ENCODE assay signal across 13 mouse cellular contexts in genomic region chr5:136040210-136040609, GRCm38 (mm10). TPM values are rescaled to one million over a fixed set of nuclear protein-coding genes. Genes with fewer than 3 reads are reported as not detected.
DNase-seq lines count a peak whose midpoint lies in the region; ATAC-seq and TF ChIP-seq lines count a peak whose summit lies in the region.
"Had no signal": no experiment of that assay in that cellular context is flagged by ENCODE, and none has a peak within 500 bp of the region (broad histone marks: within the 10 kb centered on the region; RNA-seq: fewer than 3 reads in every experiment).

No protein-coding gene starts in this region.

- 48% methylated on average over 5 of the region's 5 CpGs for WGBS in hindbrain, embryonic 10.5 days
- 38% methylated on average over 5 of the region's 5 CpGs for WGBS in hindbrain, embryonic 16.5 days
- WGBS in intestine, postnatal 0 days = 25% methylated on average over 5 of the region's 5 CpGs

- H3K4me3 ChIP-seq in hindbrain, embryonic 10.5 days = peak overlapping the region; percentile 20; the same call in 1 of the 2 replicates
- H3K4me3 ChIP-seq in hindbrain, embryonic 16.5 days (ENCODE audit: low read length) = no peak overlapping the region
- H3K4me3 ChIP-seq in intestine, postnatal 0 days (ENCODE audit: low read depth, low read length) = no peak overlapping the region
- H3K4me3 ChIP-seq: gastrocnemius, adult 2 months had no signal

- peak; percentile 19 for DNase-seq in hindbrain, embryonic 10.5 days (ENCODE audit: low spot score)
- peak; percentile 91 for DNase-seq in 416B (ENCODE audit: low read depth)
- DNase-seq in ZHBTc4 (ENCODE audit: low read depth, low spot score) = peak; percentile 79
- DNase-seq in thymus, postnatal 36 days = no peak
- DNase-seq in cerebellum, postnatal 4 days (ENCODE audit: low spot score in 2 of 2) = no peak
- no peak for DNase-seq in adrenal gland, adult 2 months
- DNase-seq: cerebellum, postnatal 36 days; gastrocnemius, adult 2 months; kidney, adult 18-20 months had no signal

- no peaks in the 10 kb centered on the region for H3K27me3 ChIP-seq in hindbrain, embryonic 10.5 days (ENCODE audit: insufficient read depth, poor library complexity, severe bottlenecking)
- no peaks in the 10 kb centered on the region; the same call in 1 of the 2 replicates for H3K27me3 ChIP-seq in hindbrain, embryonic 16.5 days (replicated peaks; ENCODE audit: control insufficient read depth, insufficient read depth, low read length)
- H3K27me3 ChIP-seq in intestine, postnatal 0 days (replicated peaks; ENCODE audit: control insufficient read depth, insufficient read depth, low read length) = no peaks in the 10 kb centered on the region

- H3K9ac ChIP-seq in hindbrain, embryonic 16.5 days (ENCODE audit: low read depth, low read length) = no peak overlapping the region
- no peak overlapping the region for H3K9ac ChIP-seq in intestine, postnatal 0 days (ENCODE audit: low read depth, low read length)

- H3K4me2 ChIP-seq in hindbrain, embryonic 16.5 days (ENCODE audit: low read length) = no peak overlapping the region
- H3K4me2 ChIP-seq in intestine, postnatal 0 days (replicated peaks; ENCODE audit: low read depth) = peak overlapping the region; percentile 45

- H3K36me3 ChIP-seq in hindbrain, embryonic 10.5 days = no peaks in the 10 kb centered on the region
- H3K36me3 ChIP-seq in hindbrain, embryonic 16.5 days (ENCODE audit: control insufficient read depth, insufficient read depth, low read length) = no peaks in the 10 kb centered on the region
- H3K36me3 ChIP-seq in intestine, postnatal 0 days (ENCODE audit: control insufficient read depth, insufficient read depth) = no peaks in the 10 kb centered on the region
- H3K36me3 ChIP-seq: G1E had no signal

- no peak for ATAC-seq in hindbrain, embryonic 16.5 days
- no peak for ATAC-seq in intestine, postnatal 0 days

- H3K27ac ChIP-seq in hindbrain, embryonic 10.5 days = no peak overlapping the region
- no peak overlapping the region for H3K27ac ChIP-seq in hindbrain, embryonic 16.5 days (ENCODE audit: low read depth, low read length)
- H3K27ac ChIP-seq in intestine, postnatal 0 days (ENCODE audit: low read depth, low read length) = no peak overlapping the region
- H3K27ac ChIP-seq: gastrocnemius, adult 2 months; macrophage had no signal

- peaks cover 18% of the 10 kb centered on the region for H3K4me1 ChIP-seq in hindbrain, embryonic 10.5 days (replicated peaks)
- H3K4me1 ChIP-seq in hindbrain, embryonic 16.5 days (ENCODE audit: control insufficient read depth, insufficient read depth, low read depth, low read length) = no peaks in the 10 kb centered on the region
- 0 out of 2 replicates have a peak, but pooled peaks cover 8% of the 10 kb centered on the region for H3K4me1 ChIP-seq in intestine, postnatal 0 days (replicated peaks; ENCODE audit: control insufficient read depth, insufficient read depth, low read length)

- H3K9me3 ChIP-seq in hindbrain, embryonic 10.5 days = no peaks in the 10 kb centered on the region
- no peaks in the 10 kb centered on the region for H3K9me3 ChIP-seq in hindbrain, embryonic 16.5 days (ENCODE audit: control insufficient read depth, low read length)
- no peaks in the 10 kb centered on the region for H3K9me3 ChIP-seq in intestine, postnatal 0 days (ENCODE audit: control insufficient read depth)
- H3K9me3 ChIP-seq: G1E had no signal

- TF ChIP-seq CTCF in intestine, postnatal 0 days (IDR thresholded peaks at IDR 0.05; ENCODE audit: low read depth) = no peak

RNA-seq across cellular contexts. Expression of gene Upk3b, which starts 1.9 kb away (rescaled TPM):
- 0.09 and 0.26 TPM in 2 replicates for polyA plus RNA-seq in hindbrain, embryonic 10.5 days (2016; fragmentation: Nextera tagmentation; extraction: Ambion mirVana)
- polyA plus RNA-seq in hindbrain, embryonic 16.5 days (2015; fragmentation: Nextera tagmentation; extraction: Ambion mirVana) = 0.04 TPM in 1 of 2 replicates, not detected in the other
- 18.3 and 21.3 TPM in 2 replicates for polyA plus RNA-seq in intestine, postnatal 0 days (2015; fragmentation: Nextera tagmentation; extraction: Ambion mirVana)
- total RNA-seq in adrenal gland, adult 2 months (2021) = 10 to 100 TPM in 1 of 2 experiments, 1 to 10 TPM in 1; 8.8 to 10.8 TPM
- 8.5 and 8.9 TPM in 2 replicates for polyA plus RNA-seq in adrenal gland, adult 2 months (2012; rRNA removed)
- total RNA-seq: gastrocnemius, adult 2 months had no signal
- polyA plus RNA-seq: G1E, macrophage had no signal

RNA-seq across cellular contexts. Expression of gene Upk3bl, which starts 14.1 kb away (rescaled TPM):
- polyA plus RNA-seq in hindbrain, embryonic 10.5 days (2016; fragmentation: Nextera tagmentation; extraction: Ambion mirVana) = 1.1 and 1.8 TPM in 2 replicates
- 0.25 TPM in 1 of 2 replicates, not detected in the other for polyA plus RNA-seq in hindbrain, embryonic 16.5 days (2015; fragmentation: Nextera tagmentation; extraction: Ambion mirVana)
- polyA plus RNA-seq in intestine, postnatal 0 days (2015; fragmentation: Nextera tagmentation; extraction: Ambion mirVana) = 0.39 TPM in 1 of 2 replicates, not detected in the other
- total RNA-seq in adrenal gland, adult 2 months (2021) = under 1 TPM in 1 of 2 experiments, not detected in 1; 0.35 TPM
- 0.30 TPM in 1 of 2 replicates, not detected in the other for polyA plus RNA-seq in adrenal gland, adult 2 months (2012; rRNA removed)
- total RNA-seq: G1E; gastrocnemius, adult 2 months had no signal
- polyA plus RNA-seq: G1E, macrophage had no signal

RNA-seq across cellular contexts. Expression of gene Rasa4, which starts 43.5 kb away (rescaled TPM):
- 4.8 and 5.5 TPM in 2 replicates for polyA plus RNA-seq in hindbrain, embryonic 10.5 days (2016; fragmentation: Nextera tagmentation; extraction: Ambion mirVana)
- 22.2 and 25.0 TPM in 2 replicates for polyA plus RNA-seq in hindbrain, embryonic 16.5 days (2015; fragmentation: Nextera tagmentation; extraction: Ambion mirVana)
- polyA plus RNA-seq in intestine, postnatal 0 days (2015; fragmentation: Nextera tagmentation; extraction: Ambion mirVana) = 8.1 and 8.7 TPM in 2 replicates
- 10 to 100 TPM; 10.5 to 14.7 TPM for total RNA-seq in adrenal gland, adult 2 months (2021)
- polyA plus RNA-seq in adrenal gland, adult 2 months (2012; rRNA removed) = 29.5 and 34.4 TPM in 2 replicates

RNA-seq across cellular contexts. Expression of gene Dtx2, which starts 45.6 kb away (rescaled TPM):
- 34.8 and 38.1 TPM in 2 replicates for polyA plus RNA-seq in hindbrain, embryonic 10.5 days (2016; fragmentation: Nextera tagmentation; extraction: Ambion mirVana)
- 22.9 and 28.6 TPM in 2 replicates for polyA plus RNA-seq in hindbrain, embryonic 16.5 days (2015; fragmentation: Nextera tagmentation; extraction: Ambion mirVana)
- polyA plus RNA-seq in intestine, postnatal 0 days (2015; fragmentation: Nextera tagmentation; extraction: Ambion mirVana) = 10.5 TPM in 2 replicates
- 10 to 100 TPM; 13.6 to 19.0 TPM for total RNA-seq in adrenal gland, adult 2 months (2021)
- polyA plus RNA-seq in adrenal gland, adult 2 months (2012; rRNA removed) = 30.1 and 34.3 TPM in 2 replicates

Comparison
In these comparisons a context has a peak if more than half of its experiments do, and no peak if none do; other contexts are left out.
1. DNase-seq: peak in hindbrain, embryonic 10.5 days (single experiment), 416B (single experiment) and ZHBTc4 (single experiment); none in thymus, postnatal 36 days (0 of 2), cerebellum, postnatal 4 days (0 of 2) and adrenal gland, adult 2 months (single experiment).